Mouse (Mus musculus): ENCODE data around the gene Vamp9.

GRCm38 (mm10) chr5:99939440-99939839, 33.4 kb downstream of the Vamp9 start:
- TF ChIP-seq CTCF (IDR thresholded peaks at IDR 0.05; ENCODE audit: borderline replicate concordance, control insufficient read depth, extremely low read depth, insufficient read depth, low read length, poor library complexity) (no peak), POLR2A (IDR thresholded peaks at IDR 0.05; ENCODE audit: control insufficient read depth, extremely low read depth, insufficient read depth, low read length, poor library complexity) (no peak)

All from thymus, adult 2 months (tissue).